Mouse (Mus musculus) hindbrain, embryonic 10.5 days (tissue): ENCODE data around the gene Col10a1. TPM values are rescaled to one million over a fixed set of nuclear protein-coding genes. Genes with fewer than 3 reads are reported as not detected.
A peak's percentile ranks its signal among the peaks of the same experiment; 100 is the strongest.
"Not testable (repeated sequence)": the region's sequence is repeated elsewhere in the genome, so short reads cannot be mapped to it uniquely, and the experiment has no call there.

Source experiments
- DNase-seq: peaks from one replicate; pipeline ENCODE4 v3.0.0-alpha.2; 2017; ENCODE audit warnings: low spot score
- H3K27ac ChIP-seq: fragments of 300-500 bp; sonication (generic); 2 replicates; pipeline ENCODE4 v1.5.1; 2016; ENCODE audit warnings: mild to moderate bottlenecking, moderate library complexity
- H3K27me3 ChIP-seq: fragments of 300-500 bp; sonication (generic); 2 replicates; pipeline ENCODE4 v1.6.1; 2016; ENCODE audit warnings: mild to moderate bottlenecking; ENCODE audit not compliant: poor library complexity, insufficient read depth, severe bottlenecking
- H3K36me3 ChIP-seq: fragments of 300-500 bp; sonication (generic); 2 replicates; pipeline ENCODE4 v1.6.1; 2016; ENCODE audit warnings: mild to moderate bottlenecking, moderate library complexity
- H3K4me1 ChIP-seq: fragments of 300-500 bp; sonication (generic); replicated peaks from 2 replicates; pipeline ENCODE4 v1.6.1; 2016; ENCODE audit warnings: mild to moderate bottlenecking
- H3K4me3 ChIP-seq: fragments of 300-500 bp; sonication (generic); 2 replicates; pipeline ENCODE4 v1.5.1; 2016; ENCODE audit warnings: mild to moderate bottlenecking, moderate library complexity
- H3K9me3 ChIP-seq: fragments of 300-500 bp; sonication (generic); 2 replicates; pipeline ENCODE4 v1.6.1; 2016; ENCODE audit warnings: mild to moderate bottlenecking, moderate library complexity
- WGBS: fragments of 180-500 bp; shearing (Covaris S2); methylation state at CpG from one replicate; pipeline ENCODE4 v1.1.7; 2016; 5-methylcytosine and 5-hydroxymethylcytosine counted together
- polyA plus RNA-seq: library from polyadenylated mRNA; unstranded; fragments of >200 nt; fragmentation: Nextera tagmentation; extraction: Ambion mirVana; gene quantifications from 2 replicates; pipeline ENCODE4 v1.2.1, GENCODE M21; 2016

The Col10a1 gene
- polyA plus RNA-seq: 0.12 TPM in 1 of 2 replicates, not detected in the other

DNA sequence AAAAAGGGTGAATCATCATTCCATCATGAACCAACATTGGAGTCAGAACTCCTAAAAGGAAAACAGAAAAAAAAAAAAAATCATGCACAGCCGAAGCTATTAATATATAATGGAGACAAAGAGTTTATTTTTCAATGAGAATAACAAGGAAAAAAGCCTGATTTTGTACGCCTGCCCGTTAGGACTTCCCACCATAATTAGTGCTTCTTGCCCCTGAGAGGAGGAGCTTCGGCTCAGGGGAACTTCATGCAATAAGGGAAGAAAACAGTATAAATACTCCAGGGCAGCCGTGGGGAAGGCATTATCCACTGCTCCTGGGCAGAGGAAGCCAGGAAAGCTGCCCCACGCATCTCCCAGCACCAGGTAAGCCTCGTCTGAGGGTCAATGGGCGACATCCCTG, at the start of gene Col10a1:
Gene Col10a1, plus strand, starts transcription at position 301 of the 400 bp plus-strand sequence.
- no peak for DNase-seq
- H3K4me1 ChIP-seq: no peaks in the 10 kb centered on the region
- WGBS: 80% methylated on average over 8 of the region's 8 CpGs

DNA sequence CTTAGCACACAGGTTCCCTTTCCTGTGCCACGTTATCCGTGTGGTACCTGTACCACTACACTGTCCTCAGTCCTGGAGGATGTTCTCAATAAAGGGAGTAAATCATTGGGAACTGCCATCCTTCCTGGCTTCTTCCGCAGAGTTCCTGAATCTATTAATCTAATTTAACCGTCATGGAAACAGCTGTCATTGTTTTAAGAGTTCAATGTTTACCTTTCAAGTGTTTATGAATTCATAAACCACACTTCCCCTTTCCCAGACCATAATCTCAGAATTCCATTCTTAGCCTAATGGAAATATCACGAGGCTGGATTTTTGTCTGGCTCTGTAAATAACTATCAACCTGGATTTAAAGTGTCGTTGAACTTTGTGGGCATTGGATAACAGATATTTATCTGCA, 48.8 kb upstream of the Col10a1 start:
- Histone ChIP-seq H3K36me3 (no peaks in the 10 kb centered on the region), H3K4me3 (no peak overlapping the region), H3K27me3 (no peaks in the 10 kb centered on the region), H3K27ac (no peak overlapping the region), H3K4me1 (no peaks in the 10 kb centered on the region), H3K9me3 (no peaks in the 10 kb centered on the region)
- no peak for DNase-seq
- WGBS: 84% methylated on average over 6 of the region's 6 CpGs

More for the DNA sequence above, at the start of gene Col10a1:
- no peak within 1 kb of the TSS for H3K4me3 ChIP-seq
- H3K9me3 ChIP-seq: no peaks in the 10 kb centered on the region
- no peaks in the 10 kb centered on the region for H3K27me3 ChIP-seq
- H3K36me3 ChIP-seq: no peaks in the 10 kb centered on the region
- no peak within 1 kb of the TSS for H3K27ac ChIP-seq

DNA sequence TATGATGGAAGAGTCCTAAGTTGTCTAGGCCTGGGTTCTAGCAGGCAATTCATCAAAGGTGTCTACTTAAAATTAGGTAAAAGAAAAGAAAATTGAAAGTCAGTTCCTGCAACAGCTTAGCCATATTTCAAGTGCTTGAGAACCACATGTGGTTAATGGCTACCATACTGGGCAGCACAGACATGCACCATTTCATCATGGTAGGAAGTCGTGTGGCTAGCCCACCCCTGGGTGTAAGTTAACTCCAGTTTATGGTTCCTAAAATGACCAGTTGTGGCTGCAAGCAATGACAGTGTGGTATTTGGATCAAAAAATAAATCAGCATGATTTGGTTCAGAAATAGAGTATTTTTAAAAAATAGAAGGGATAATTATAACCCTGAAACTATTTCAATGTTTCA, 47.9 kb upstream of the Col10a1 start:
- H3K9me3 ChIP-seq: no peaks in the 10 kb centered on the region
- no peak overlapping the region for H3K27ac ChIP-seq
- H3K4me1 ChIP-seq: no peaks in the 10 kb centered on the region
- no peak for DNase-seq
- no peaks in the 10 kb centered on the region for H3K36me3 ChIP-seq
- no peak overlapping the region for H3K4me3 ChIP-seq
- WGBS: 87% methylated on average over 1 of the region's 1 CpGs
- no peaks in the 10 kb centered on the region for H3K27me3 ChIP-seq

DNA sequence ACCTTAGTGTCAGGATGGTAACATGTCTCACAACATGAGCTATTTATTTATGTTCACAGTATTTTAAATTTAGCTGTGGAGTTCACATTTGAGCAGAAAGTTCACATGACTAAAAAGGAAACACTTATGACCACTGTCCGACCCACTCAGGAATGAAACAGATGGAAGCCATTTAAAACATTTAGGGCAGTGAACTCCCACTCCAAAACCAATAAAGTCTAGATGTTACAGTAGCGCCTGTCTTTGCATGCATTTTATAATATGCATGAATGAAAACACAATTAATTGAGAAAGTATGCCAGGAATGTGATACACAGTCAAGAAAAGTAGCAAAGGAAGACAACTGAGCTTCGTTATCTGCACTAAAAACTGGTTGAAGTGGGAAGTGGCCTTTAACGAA, 37.6 kb upstream of the Col10a1 start:
- no peaks in the 10 kb centered on the region for H3K36me3 ChIP-seq
- no peak overlapping the region for H3K4me3 ChIP-seq
- no peaks in the 10 kb centered on the region for H3K9me3 ChIP-seq
- no peak overlapping the region for H3K27ac ChIP-seq
- WGBS: 92% methylated on average over 4 of the region's 4 CpGs
- H3K27me3 ChIP-seq: no peaks in the 10 kb centered on the region
- H3K4me1 ChIP-seq: no peaks in the 10 kb centered on the region
- no peak for DNase-seq

DNA sequence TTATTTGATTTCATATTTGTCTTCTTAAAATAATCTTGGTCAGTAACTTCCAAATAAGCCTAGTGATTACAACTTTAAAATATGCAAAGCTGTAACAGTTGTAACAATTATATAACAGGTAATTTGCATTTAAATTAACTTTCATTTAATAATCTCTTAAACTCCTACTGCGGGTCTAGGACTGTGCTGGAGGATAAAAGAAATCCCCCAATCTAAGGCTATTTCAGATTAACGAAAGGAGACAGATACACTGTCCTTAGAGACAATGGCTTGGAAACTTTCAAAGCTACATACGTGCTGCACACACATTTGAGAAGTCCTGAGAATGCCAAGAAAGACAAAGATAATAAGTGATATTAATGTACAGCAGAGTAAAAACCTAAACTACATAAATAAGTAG, 31.5 kb upstream of the Col10a1 start:
- no peaks in the 10 kb centered on the region for H3K27me3 ChIP-seq
- no peak for DNase-seq
- no peaks in the 10 kb centered on the region for H3K36me3 ChIP-seq
- WGBS: 83% methylated on average over 3 of the region's 3 CpGs
- H3K4me3 ChIP-seq: no peak overlapping the region
- no peaks in the 10 kb centered on the region for H3K9me3 ChIP-seq
- no peaks in the 10 kb centered on the region for H3K4me1 ChIP-seq
- no peak overlapping the region for H3K27ac ChIP-seq

DNA sequence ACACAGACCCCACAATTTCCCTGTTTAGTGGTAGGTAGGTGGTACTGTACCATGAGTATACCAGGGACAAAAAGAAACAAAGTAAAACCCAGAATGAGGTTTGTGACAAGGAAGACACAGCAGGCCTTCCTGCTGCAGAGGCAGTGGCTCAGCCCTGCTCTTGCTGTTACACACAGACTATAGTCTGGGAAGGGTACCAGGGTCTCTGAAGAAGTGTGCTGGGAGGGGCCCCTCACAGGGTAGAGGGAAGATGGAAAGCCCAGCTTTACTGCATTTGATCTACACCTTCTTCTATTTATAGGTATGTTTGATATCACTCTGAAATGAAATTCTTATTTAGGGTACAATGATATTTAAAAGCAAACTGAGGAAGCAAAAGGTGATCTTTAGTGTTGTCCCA, 26.0 kb upstream of the Col10a1 start:
- Histone ChIP-seq H3K27me3 (no peaks in the 10 kb centered on the region), H3K27ac (no peak overlapping the region), H3K4me1 (no peaks in the 10 kb centered on the region), H3K9me3 (no peaks in the 10 kb centered on the region), H3K4me3 (no peak overlapping the region), H3K36me3 (no peaks in the 10 kb centered on the region)
- no peak for DNase-seq

DNA sequence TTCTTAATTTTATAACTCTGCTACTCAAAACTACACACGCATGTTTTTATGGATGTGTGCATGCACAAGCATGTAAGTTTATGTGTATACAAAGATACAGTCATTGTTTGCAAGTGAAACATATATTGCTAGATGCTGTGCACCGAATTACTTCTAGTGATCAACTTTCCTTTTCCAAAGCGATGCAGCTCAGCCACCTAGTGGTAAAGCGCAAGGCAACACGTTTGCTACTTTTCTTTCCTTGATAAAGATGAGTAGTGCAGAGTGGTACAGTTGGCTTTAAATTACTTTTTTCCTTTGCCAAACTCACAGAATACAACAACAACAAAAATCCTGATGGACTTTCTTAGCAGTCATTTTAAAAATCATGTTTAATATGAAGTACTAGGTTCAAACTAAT, 21.6 kb upstream of the Col10a1 start:
- 71% methylated on average over 5 of the region's 5 CpGs for WGBS
- DNase-seq: no peak
- no peak overlapping the region for H3K4me3 ChIP-seq

DNA sequence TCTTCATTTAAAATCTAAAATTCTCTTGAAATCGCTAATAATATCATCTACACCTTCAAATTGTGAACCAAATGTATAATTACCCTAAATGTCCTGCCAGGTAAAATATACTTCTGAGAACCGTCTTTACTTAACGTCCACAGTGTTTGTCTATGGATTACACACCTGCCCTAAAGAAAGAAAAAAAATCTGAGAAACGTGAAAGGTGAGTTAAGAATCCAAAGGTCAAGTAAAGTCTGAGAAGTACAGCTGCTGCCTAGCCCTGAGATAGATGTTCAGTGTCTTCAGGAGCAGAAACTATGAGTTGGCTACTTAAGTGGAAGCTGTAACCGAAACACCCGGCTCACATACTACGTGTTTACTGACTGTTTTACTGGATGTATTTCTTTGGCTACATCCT, 16.4 kb upstream of the Col10a1 start:
- Histone ChIP-seq H3K4me1 (no peaks in the 10 kb centered on the region), H3K9me3 (no peaks in the 10 kb centered on the region), H3K27ac (no peak overlapping the region), H3K36me3 (no peaks in the 10 kb centered on the region), H3K27me3 (no peaks in the 10 kb centered on the region), H3K4me3 (no peak overlapping the region)
- DNase-seq: no peak
- 90% methylated on average over 7 of the region's 7 CpGs for whole genome bisulfite sequencing

More for the DNA sequence above, 21.6 kb upstream of the Col10a1 start:
- H3K27ac ChIP-seq: no peak overlapping the region
- H3K36me3 ChIP-seq: no peaks in the 10 kb centered on the region
- no peaks in the 10 kb centered on the region for H3K27me3 ChIP-seq
- no peaks in the 10 kb centered on the region for H3K9me3 ChIP-seq
- H3K4me1 ChIP-seq: no peaks in the 10 kb centered on the region

DNA sequence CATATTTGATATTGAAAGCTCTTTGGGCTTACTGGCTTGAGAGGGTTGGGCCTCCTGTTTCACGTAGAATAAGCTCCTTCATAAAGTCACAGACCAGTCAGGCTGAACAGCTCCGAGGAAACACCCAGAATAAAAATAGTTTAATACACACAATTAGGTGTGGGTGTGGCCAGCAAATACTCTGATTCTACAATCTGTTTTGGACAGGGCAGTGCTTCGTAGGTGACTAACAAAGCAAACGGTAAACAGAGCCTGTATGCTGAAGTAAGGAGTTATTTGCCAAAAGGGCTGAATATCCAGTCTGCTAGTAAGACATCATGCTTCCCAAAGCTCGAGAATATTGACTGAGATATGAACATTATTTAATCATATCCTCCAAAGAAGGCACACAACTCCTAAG, 4.1 kb upstream of the Col10a1 start:
- Histone ChIP-seq H3K27ac (no peak overlapping the region), H3K27me3 (no peaks in the 10 kb centered on the region), H3K9me3 (no peaks in the 10 kb centered on the region), H3K4me1 (no peaks in the 10 kb centered on the region), H3K4me3 (no peak overlapping the region), H3K36me3 (no peaks in the 10 kb centered on the region)
- no peak for DNase-seq
- WGBS: 91% methylated on average over 5 of the region's 5 CpGs

DNA sequence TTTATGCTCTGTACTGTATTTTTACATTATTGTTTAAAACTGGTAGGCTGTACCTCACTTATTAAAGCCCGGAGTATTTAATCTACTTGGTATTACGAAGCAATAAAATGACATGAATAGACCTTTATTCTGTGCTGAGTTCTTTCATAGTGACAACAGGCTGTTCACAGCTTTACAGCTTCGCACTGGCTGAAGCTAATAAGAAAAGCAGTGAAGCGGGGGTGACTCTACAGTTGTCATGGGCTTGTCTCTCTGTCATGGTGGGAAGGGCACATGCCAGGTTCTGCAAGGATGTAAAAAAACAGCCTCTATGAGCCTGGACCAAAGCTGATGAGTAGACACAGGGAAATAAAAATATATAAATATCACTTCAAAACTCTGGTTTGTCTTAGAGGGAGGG, 7.2 kb downstream of the Col10a1 start:
- 81% methylated on average over 4 of the region's 4 CpGs for WGBS
- H3K4me1 ChIP-seq: no peaks in the 10 kb centered on the region
- peaks cover 5% of the 10 kb centered on the region; the same call in 1 of the 2 replicates for H3K36me3 ChIP-seq
- DNase-seq: no peak
- no peak overlapping the region for H3K27ac ChIP-seq
- no peaks in the 10 kb centered on the region for H3K27me3 ChIP-seq
- H3K4me3 ChIP-seq: no peak overlapping the region
- no peaks in the 10 kb centered on the region for H3K9me3 ChIP-seq

DNA sequence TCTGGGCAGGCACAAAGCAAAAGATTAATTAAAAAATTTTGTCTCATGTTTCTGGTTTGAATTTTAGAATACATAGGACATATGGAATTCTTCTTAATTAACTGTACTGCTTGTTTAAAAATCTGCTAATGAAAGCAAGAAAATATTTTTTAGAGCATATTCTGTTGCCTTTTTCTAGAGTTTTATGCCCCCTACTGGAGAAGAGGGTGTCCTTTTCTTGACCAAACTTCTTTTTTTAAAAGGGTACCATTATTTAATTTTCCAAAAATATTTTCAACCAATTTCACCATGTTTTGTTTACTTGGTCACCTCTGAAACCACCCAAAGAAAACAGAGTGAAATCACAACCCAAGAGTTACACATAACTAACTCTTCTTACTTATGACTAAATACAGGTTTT, 9.5 kb downstream of the Col10a1 start:
- Histone ChIP-seq H3K27ac (no peak overlapping the region), H3K36me3 (peaks cover 18% of the 10 kb centered on the region), H3K4me1 (no peaks in the 10 kb centered on the region), H3K9me3 (no peaks in the 10 kb centered on the region), H3K4me3 (no peak overlapping the region), H3K27me3 (no peaks in the 10 kb centered on the region)
- DNase-seq: no peak

DNA sequence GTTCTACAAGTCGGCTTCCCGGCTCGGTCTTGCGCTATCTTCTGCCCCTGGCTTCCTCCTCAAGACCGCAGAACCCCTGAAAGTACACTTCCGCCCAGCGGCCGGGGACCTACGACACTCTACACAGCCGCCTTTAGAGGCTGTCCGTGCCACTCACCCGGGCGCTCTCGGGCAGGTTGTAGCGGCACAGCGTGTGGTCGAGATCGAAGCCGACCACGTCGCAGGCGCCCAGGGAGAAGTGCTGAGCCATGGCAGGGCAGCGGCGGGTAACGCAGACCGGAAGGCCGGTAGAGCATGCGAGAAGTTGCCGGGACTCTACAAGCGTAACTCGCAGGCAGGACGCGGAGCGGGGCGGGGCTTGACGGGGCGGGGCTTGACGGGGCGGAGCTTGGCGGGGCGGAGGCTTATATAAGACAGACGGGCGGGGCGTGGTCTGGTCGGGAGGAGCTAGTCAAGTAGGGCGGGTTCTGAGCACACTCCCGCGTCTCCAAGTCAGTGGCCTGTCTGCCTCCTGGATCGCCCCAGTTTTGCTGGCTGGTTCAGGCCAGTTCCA, 28.5 kb downstream of the Col10a1 start, which contains the start of gene Nt5dc1:
Gene Nt5dc1, minus strand, starts transcription at position 349 of the 553 bp plus-strand sequence.
- Histone ChIP-seq H3K36me3 (no peaks in the 10 kb centered on the region), H3K4me3 (peak within 1 kb of the TSS; percentile 73)

DNA sequence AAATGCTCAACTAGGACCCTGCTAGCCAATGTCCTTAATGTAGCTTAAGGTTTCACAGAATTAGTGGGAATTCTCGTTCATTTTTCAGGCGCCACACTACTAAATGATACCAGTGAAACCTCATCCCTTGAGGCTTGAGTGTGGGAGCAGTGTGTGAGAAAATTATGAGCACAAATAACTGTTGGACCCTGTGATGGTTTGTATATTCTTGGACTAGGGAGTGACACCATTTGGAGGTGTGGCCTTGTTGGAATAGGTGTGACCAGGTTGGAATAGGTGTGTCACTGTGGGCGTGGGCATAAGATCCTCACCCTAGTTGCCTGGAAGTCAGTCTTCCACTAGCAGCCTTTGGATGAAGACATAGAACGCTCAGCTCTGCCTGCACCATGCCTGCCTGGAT, 29.0 kb downstream of the Col10a1 start:
- H3K9me3 ChIP-seq, H3K27me3 ChIP-seq, H3K4me1 ChIP-seq, H3K36me3 ChIP-seq, DNase-seq: not testable (repeated sequence)
- Histone ChIP-seq H3K27ac (peak overlapping the region; percentile 92), H3K4me3 (peak overlapping the region; percentile 73)
- WGBS: 83% methylated on average over 4 of the region's 4 CpGs

More for the DNA sequence above, 28.5 kb downstream of the Col10a1 start, which contains the start of gene Nt5dc1:
- under 1% methylated on average over 49 of the region's 49 CpGs for WGBS
- DNase-seq: peak; percentile 99
- Histone ChIP-seq H3K27me3 (no peaks in the 10 kb centered on the region), H3K9me3 (no peaks in the 10 kb centered on the region), H3K27ac (peak within 1 kb of the TSS; percentile 92), H3K4me1 (peaks cover 5% of the 10 kb centered on the region; the same call in 1 of the 2 replicates)

DNA sequence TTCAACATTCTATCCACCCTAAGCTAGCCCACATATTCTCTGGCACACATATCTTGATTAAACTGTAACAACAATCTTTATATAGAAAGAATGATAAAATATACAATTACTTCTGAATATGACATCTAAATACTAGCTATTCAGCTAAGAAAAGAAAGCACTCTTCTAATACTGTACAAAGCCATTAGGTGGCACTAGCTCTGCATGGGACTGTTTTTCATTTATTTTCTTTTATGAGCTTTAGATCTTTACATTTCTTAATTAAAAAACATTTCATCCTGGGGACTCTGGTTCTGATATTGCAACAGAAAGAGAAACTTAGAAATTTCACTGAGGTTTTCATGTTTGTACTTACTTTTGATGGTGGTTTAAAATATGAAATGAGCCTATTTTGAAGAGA, 42.0 kb downstream of the Col10a1 start:
- no peaks in the 10 kb centered on the region for H3K27me3 ChIP-seq
- H3K36me3 ChIP-seq: no peaks in the 10 kb centered on the region
- H3K9me3 ChIP-seq: no peaks in the 10 kb centered on the region
- no peak for DNase-seq
- H3K27ac ChIP-seq: no peak overlapping the region
- no peaks in the 10 kb centered on the region for H3K4me1 ChIP-seq
- no peak overlapping the region for H3K4me3 ChIP-seq
